Mouse (Mus musculus) cortical plate, adult 2 months (tissue): ENCODE data around the gene Fignl2.

ENCODE experiments used
- CTCF ChIP-seq: fragments of 200-500 bp; IDR thresholded peaks from 2 replicates; pipeline ENCODE4 v1.5.1; 2011; ENCODE audit warnings: mild to moderate bottlenecking, control low read depth, low read length; ENCODE audit not compliant: insufficient read depth; ENCODE audit errors: extremely low read depth
- POLR2A ChIP-seq: fragments of 200-500 bp; IDR thresholded peaks from 2 replicates; pipeline ENCODE4 v1.6.1; 2011; ENCODE audit warnings: mild to moderate bottlenecking, low read length, control low read depth; ENCODE audit not compliant: insufficient read depth; ENCODE audit errors: extremely low read depth

GRCm38 (mm10) chr15:101070762-101071161, 7.6 kb downstream of the Fignl2 start:
- TF ChIP-seq CTCF (no peak), POLR2A (no peak)
